Mouse (Mus musculus) heart, embryonic 11.5 days (tissue): ENCODE results near the gene Gipr. TPM values are rescaled to one million over a fixed set of nuclear protein-coding genes. Genes with fewer than 3 reads are reported as not detected.

Source experiments
- ATAC-seq: fragments of 200-750 bp; cut with Nextera tagmentation; replicated peaks from 2 replicates; pipeline ENCODE4 v1.8.0; 2017; ENCODE audit warnings: moderate library complexity; ENCODE audit not compliant: insufficient number of reproducible peaks, low FRiP score, low TSS enrichment
- H3K27ac ChIP-seq: fragments of 300-500 bp; sonication (generic); 2 replicates; pipeline ENCODE4 v1.5.1; 2014; ENCODE audit warnings: mild to moderate bottlenecking, low read depth, low read length
- H3K27me3 ChIP-seq: fragments of 300-500 bp; sonication (generic); 2 replicates; pipeline ENCODE4 v1.6.1; 2014; ENCODE audit warnings: mild to moderate bottlenecking, low read length, mixed read lengths; ENCODE audit not compliant: control insufficient read depth, insufficient read depth
- H3K36me3 ChIP-seq: fragments of 300-500 bp; sonication (generic); 2 replicates; pipeline ENCODE4 v1.6.1; 2014; ENCODE audit warnings: mild to moderate bottlenecking, low read length, moderate library complexity, mixed read lengths; ENCODE audit not compliant: control insufficient read depth, insufficient read depth
- H3K4me1 ChIP-seq: fragments of 300-500 bp; sonication (generic); 2 replicates; pipeline ENCODE4 v1.6.1; 2014; ENCODE audit warnings: low read length; ENCODE audit not compliant: control insufficient read depth, insufficient read depth
- H3K4me2 ChIP-seq: fragments of 300-500 bp; sonication (generic); 2 replicates; pipeline ENCODE4 v1.6.1; 2014; ENCODE audit warnings: mild to moderate bottlenecking, moderate library complexity
- H3K4me3 ChIP-seq: fragments of 300-500 bp; sonication (generic); 2 replicates; pipeline ENCODE4 v1.5.1; 2014; ENCODE audit warnings: low read depth, low read length
- H3K9ac ChIP-seq: fragments of 300-500 bp; sonication (generic); 2 replicates; pipeline ENCODE4 v1.6.1; 2014; ENCODE audit warnings: mild to moderate bottlenecking, low read depth, low read length, moderate library complexity
- H3K9me3 ChIP-seq: fragments of 300-500 bp; sonication (generic); replicated peaks from 2 replicates; pipeline ENCODE4 v1.6.1; 2016; ENCODE audit warnings: low read length; ENCODE audit not compliant: control insufficient read depth
- WGBS: fragments of 180-500 bp; shearing (Covaris S2); extraction: QIAGEN DNeasy Blood & Tissue Kit; methylation state at CpG from one replicate; pipeline ENCODE4 v1.1.7; 2014; ENCODE audit not compliant: insufficient replicate concordance; 5-methylcytosine and 5-hydroxymethylcytosine counted together
- polyA plus RNA-seq: library from polyadenylated mRNA; unstranded; fragments of >200 nt; fragmentation: Nextera tagmentation; extraction: Ambion mirVana; gene quantifications from 2 replicates; pipeline ENCODE4 v1.2.1, GENCODE M21; 2014

The Gipr gene
- polyA plus RNA-seq, 1 experiment from 2014 or later = 10.8 TPM

- Histone ChIP-seq H3K9me3 (no peaks in the 10 kb centered on the region), H3K36me3 (no peaks in the 10 kb centered on the region), H3K27ac (no peak within 1 kb of the TSS), H3K27me3 (peaks cover 45% of the 10 kb centered on the region), H3K9ac (no peak within 1 kb of the TSS), H3K4me3 (peak within 1 kb of the TSS; percentile 3; the same call in 1 of the 2 replicates), H3K4me2 (peak within 1 kb of the TSS; percentile 46), H3K4me1 (peaks cover 27% of the 10 kb centered on the region)
- WGBS = 2% methylated on average over 30 of the region's 30 CpGs
- ATAC-seq = no peak
Observed at GRCm38 (mm10) chr7:19175708-19176515, 10.0 kb upstream of the Gipr start, which contains the start of gene Eml2. Gene Eml2, plus strand, starts transcription at chr7:19176421.

- Histone ChIP-seq H3K4me3 (peak overlapping the region; percentile 17), H3K4me1 (peaks cover 39% of the 10 kb centered on the region), H3K36me3 (no peaks in the 10 kb centered on the region), H3K9me3 (no peaks in the 10 kb centered on the region), H3K4me2 (peak overlapping the region; percentile 60), H3K27me3 (peaks cover 30% of the 10 kb centered on the region), H3K27ac (peak overlapping the region; percentile 78), H3K9ac (peak overlapping the region; percentile 13; the same call in 1 of the 2 replicates)
- ATAC-seq = 0 out of 2 replicates have a peak, but pooled peaks have one; percentile 22
- 5% methylated on average over 17 of the region's 17 CpGs for WGBS
Observed at GRCm38 (mm10) chr7:19172874-19173273, 6.9 kb upstream of the Gipr start.

GRCm38 (mm10) chr7:19171831-19172230, 5.9 kb upstream of the Gipr start:
- H3K36me3 ChIP-seq = no peaks in the 10 kb centered on the region
- peak overlapping the region; percentile 25; the same call in 1 of the 2 replicates for H3K4me2 ChIP-seq
- H3K9me3 ChIP-seq = no peaks in the 10 kb centered on the region
- no peak for ATAC-seq
- peak overlapping the region; percentile 78 for H3K27ac ChIP-seq
- peaks cover 20% of the 10 kb centered on the region for H3K27me3 ChIP-seq
- H3K4me1 ChIP-seq = peaks cover 39% of the 10 kb centered on the region
- no peak overlapping the region for H3K4me3 ChIP-seq
- H3K9ac ChIP-seq = peak overlapping the region; percentile 13
- WGBS = 20% methylated on average over 8 of the region's 8 CpGs

- Histone ChIP-seq H3K9me3 (no peaks in the 10 kb centered on the region), H3K4me3 (no peak overlapping the region), H3K27me3 (peaks cover 4% of the 10 kb centered on the region), H3K4me1 (peaks cover 48% of the 10 kb centered on the region), H3K36me3 (no peaks in the 10 kb centered on the region), H3K9ac (peak overlapping the region; percentile 56), H3K4me2 (peak overlapping the region; percentile 20), H3K27ac (peak overlapping the region; percentile 95)
- 16% methylated on average over 8 of the region's 8 CpGs for WGBS
- peak; percentile 66 for ATAC-seq
Observed at GRCm38 (mm10) chr7:19170142-19170541, 4.2 kb upstream of the Gipr start.

- H3K36me3 ChIP-seq = no peaks in the 10 kb centered on the region
- H3K27me3 ChIP-seq = no peaks in the 10 kb centered on the region
- H3K4me3 ChIP-seq = no peak overlapping the region
- peaks cover 54% of the 10 kb centered on the region for H3K4me1 ChIP-seq
- H3K27ac ChIP-seq = peak overlapping the region; percentile 95
- H3K9me3 ChIP-seq = no peaks in the 10 kb centered on the region
- WGBS = 62% methylated on average over 10 of the region's 10 CpGs
- H3K9ac ChIP-seq = no peak overlapping the region
- no peak overlapping the region for H3K4me2 ChIP-seq
- ATAC-seq = no peak
Observed at GRCm38 (mm10) chr7:19169506-19169905, 3.6 kb upstream of the Gipr start.

- Histone ChIP-seq H3K4me3 (no peak overlapping the region), H3K4me1 (peaks cover 51% of the 10 kb centered on the region), H3K36me3 (no peaks in the 10 kb centered on the region), H3K9me3 (no peaks in the 10 kb centered on the region), H3K4me2 (no peak overlapping the region), H3K27me3 (peaks cover 6% of the 10 kb centered on the region), H3K9ac (no peak overlapping the region), H3K27ac (0 out of 2 replicates have a peak overlapping the region, but pooled peaks have one; percentile 10)
- WGBS = 87% methylated on average over 3 of the region's 3 CpGs
- ATAC-seq = no peak
Observed at GRCm38 (mm10) chr7:19166990-19167389, 1.1 kb upstream of the Gipr start.

- Histone ChIP-seq H3K4me3 (peak overlapping the region; percentile 5; the same call in 1 of the 2 replicates), H3K9me3 (no peaks in the 10 kb centered on the region), H3K4me1 (peaks cover 40% of the 10 kb centered on the region), H3K36me3 (no peaks in the 10 kb centered on the region), H3K27ac (no peak overlapping the region), H3K4me2 (peak overlapping the region; percentile 56), H3K27me3 (peaks cover 6% of the 10 kb centered on the region), H3K9ac (no peak overlapping the region)
- ATAC-seq = no peak
- WGBS = under 1% methylated on average over 13 of the region's 13 CpGs
Observed at GRCm38 (mm10) chr7:19164978-19165377, 949 bp downstream of the Gipr start.

- 0 out of 2 replicates have a peak overlapping the region, but pooled peaks have one; percentile 10 for H3K9ac ChIP-seq
- no peak for ATAC-seq
- no peaks in the 10 kb centered on the region for H3K9me3 ChIP-seq
- H3K36me3 ChIP-seq = no peaks in the 10 kb centered on the region
- H3K27me3 ChIP-seq = peaks cover 12% of the 10 kb centered on the region
- H3K4me2 ChIP-seq = peak overlapping the region; percentile 56
- H3K4me1 ChIP-seq = peaks cover 39% of the 10 kb centered on the region
- 0% methylated on average over 6 of the region's 6 CpGs for WGBS
- H3K27ac ChIP-seq = no peak overlapping the region
- H3K4me3 ChIP-seq = peak overlapping the region; percentile 5; the same call in 1 of the 2 replicates
Observed at GRCm38 (mm10) chr7:19164189-19164588, 1.7 kb downstream of the Gipr start.
